14 mouse cellular contexts compared by ENCODE assay signal in the genomic region with DNA sequence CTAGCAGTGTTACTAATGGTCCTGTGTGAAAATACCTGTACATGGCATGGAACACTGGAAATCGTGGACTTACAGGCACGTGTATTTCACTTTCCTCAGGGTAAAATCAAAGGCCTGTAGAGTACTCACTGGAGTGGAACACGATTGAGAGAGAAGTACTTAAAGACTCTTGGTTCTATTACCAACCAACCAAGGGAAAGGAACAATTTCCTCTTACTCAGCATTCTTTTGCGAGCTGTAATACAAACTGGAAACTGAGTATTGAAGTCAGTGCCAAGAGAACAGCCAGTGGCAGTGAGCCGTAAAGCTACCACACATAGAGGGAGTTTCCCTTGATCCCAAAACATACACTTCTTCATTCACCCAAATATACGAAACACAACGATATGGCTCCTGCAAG. TPM values are rescaled to one million over a fixed set of nuclear protein-coding genes. Genes with fewer than 3 reads are reported as not detected.
"Had no signal": no experiment of that assay in that cellular context is flagged by ENCODE, and none has a peak within 500 bp of the region (broad histone marks: within the 10 kb centered on the region; RNA-seq: fewer than 3 reads in every experiment).

No protein-coding gene starts in this region.

- H3K4me1 ChIP-seq: liver, embryonic 13.5 days; lung, embryonic 15.5 days had no signal

- H3K9ac ChIP-seq: liver, embryonic 13.5 days; lung, embryonic 15.5 days; midbrain, embryonic 13.5 days had no signal

- DNase-seq: kidney, adult 18-20 months; kidney, postnatal 10 days; layer of hippocampus, postnatal 36 days; liver, embryonic 13.5 days; thymus, adult 18-20 months; thymus, postnatal 36 days had no signal

- H3K4me3 ChIP-seq: layer of hippocampus, adult 2 months; left cerebral cortex, adult 2 months; liver, embryonic 13.5 days; lung, embryonic 15.5 days; midbrain, embryonic 13.5 days had no signal

- H3K27me3 ChIP-seq: liver, embryonic 13.5 days; lung, embryonic 15.5 days; midbrain, embryonic 13.5 days had no signal

- H3K9me3 ChIP-seq: liver, embryonic 13.5 days; lung, embryonic 15.5 days; midbrain, embryonic 13.5 days had no signal

- H3K27ac ChIP-seq: layer of hippocampus, adult 2 months; left cerebral cortex, adult 2 months; liver, embryonic 13.5 days; lung, embryonic 15.5 days; midbrain, embryonic 13.5 days had no signal

- H3K4me2 ChIP-seq: liver, embryonic 13.5 days; lung, embryonic 15.5 days; midbrain, embryonic 13.5 days had no signal

- ATAC-seq: inflammation-experienced regulatory T-cells, adult 6 months; intestine, embryonic 16.5 days; midbrain, embryonic 13.5 days had no signal

- H3K36me3 ChIP-seq: liver, embryonic 13.5 days; lung, embryonic 15.5 days; midbrain, embryonic 13.5 days had no signal

RNA-seq across cellular contexts. Expression of a gene that starts 31.9 kb away (rescaled TPM):
- total RNA-seq: liver, adult 2 months; megakaryocyte, adult 5-6 weeks had no signal
- polyA plus RNA-seq: liver, adult 2 months had no signal
